Mouse (Mus musculus): Measurements from ENCODE around the gene Hist2h4. TPM values are rescaled to one million over a fixed set of nuclear protein-coding genes. Genes with fewer than 3 reads are reported as not detected.

Hist2h4 gene
- polyA plus RNA-seq, 1 experiment from 2014 or later, result 13.6 TPM

DNA sequence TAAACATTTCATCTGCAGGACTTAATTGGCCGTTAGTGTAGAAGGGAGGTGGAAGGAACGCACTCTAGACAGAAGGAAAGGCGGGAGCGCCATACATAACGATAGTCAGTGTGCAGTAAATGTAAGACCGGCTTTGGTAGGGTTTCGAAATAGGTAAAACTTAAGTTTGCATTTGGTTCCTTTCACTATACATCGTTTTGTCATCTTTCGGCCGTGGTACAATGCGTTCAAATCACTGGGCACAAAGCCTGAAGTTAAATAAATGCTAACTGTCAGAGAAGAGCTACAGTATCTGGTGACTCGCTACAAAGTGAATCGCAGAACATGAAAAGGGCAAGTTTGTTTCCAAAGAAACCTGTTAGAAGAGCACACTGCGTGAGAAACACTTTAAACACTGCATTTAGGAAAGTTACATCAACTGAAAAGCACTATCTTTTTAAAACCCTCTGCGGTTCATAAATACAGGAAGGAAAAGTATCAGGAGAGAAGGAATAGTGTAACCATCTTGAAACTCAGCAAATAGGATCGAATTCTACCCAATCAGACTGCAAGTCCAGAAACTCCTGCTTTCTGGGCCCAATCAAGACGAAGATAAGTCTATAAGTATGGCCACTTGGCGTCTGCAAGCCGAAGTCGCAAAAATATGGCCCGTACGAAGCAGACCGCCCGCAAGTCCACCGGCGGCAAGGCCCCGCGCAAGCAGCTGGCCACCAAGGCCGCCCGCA, 5.1 kb upstream of the Hist2h4 start, which contains the start of gene Hist2h3b:
TSS of gene Hist2h3b (plus strand) at position 604 of the 725 bp plus-strand sequence.
- 23% methylated on average over 30 of the region's 30 CpGs for WGBS
- Histone ChIP-seq H3K4me1 (peaks cover 17% of the 10 kb centered on the region), H3K4me3 (peak within 1 kb of the TSS; percentile 49), H3K27me3 (no peaks in the 10 kb centered on the region), H3K36me3 (no peaks in the 10 kb centered on the region), H3K4me2 (replicated peaks) (peak within 1 kb of the TSS; percentile 68), H3K9ac (peak within 1 kb of the TSS; percentile 72), H3K9me3 (no peaks in the 10 kb centered on the region), H3K27ac (peak within 1 kb of the TSS; percentile 98)
- peak; percentile 68 for ATAC-seq (ENCODE audit: insufficient number of reproducible peaks, insufficient read depth, low FRiP score, low TSS enrichment)

- Histone ChIP-seq H3K9ac (no peak overlapping the region; the same call in 1 of the 2 replicates), H3K4me1 (peaks cover 17% of the 10 kb centered on the region), H3K9me3 (no peaks in the 10 kb centered on the region), H3K4me3 (no peak overlapping the region), H3K4me2 (replicated peaks) (peak overlapping the region; percentile 36; the same call in 1 of the 2 replicates), H3K27me3 (no peaks in the 10 kb centered on the region), H3K36me3 (no peaks in the 10 kb centered on the region), H3K27ac (peak overlapping the region; percentile 95)
- WGBS, result 77% methylated on average over 4 of the region's 4 CpGs
- ATAC-seq (ENCODE audit: insufficient number of reproducible peaks, insufficient read depth, low FRiP score, low TSS enrichment), result no peak
These were observed 4.4 kb upstream of the Hist2h4 start for GRCm38 (mm10) chr3:96267541-96267940.

- Histone ChIP-seq H3K27ac (no peak overlapping the region), H3K4me3 (no peak overlapping the region), H3K9me3 (no peaks in the 10 kb centered on the region), H3K9ac (no peak overlapping the region), H3K4me1 (peaks cover 25% of the 10 kb centered on the region), H3K27me3 (no peaks in the 10 kb centered on the region), H3K4me2 (replicated peaks) (no peak overlapping the region), H3K36me3 (no peaks in the 10 kb centered on the region)
- ATAC-seq (ENCODE audit: insufficient number of reproducible peaks, insufficient read depth, low FRiP score, low TSS enrichment), result no peak
- WGBS, result 85% methylated on average over 8 of the region's 8 CpGs
These were observed 3.1 kb upstream of the Hist2h4 start for GRCm38 (mm10) chr3:96266132-96266710.

DNA sequence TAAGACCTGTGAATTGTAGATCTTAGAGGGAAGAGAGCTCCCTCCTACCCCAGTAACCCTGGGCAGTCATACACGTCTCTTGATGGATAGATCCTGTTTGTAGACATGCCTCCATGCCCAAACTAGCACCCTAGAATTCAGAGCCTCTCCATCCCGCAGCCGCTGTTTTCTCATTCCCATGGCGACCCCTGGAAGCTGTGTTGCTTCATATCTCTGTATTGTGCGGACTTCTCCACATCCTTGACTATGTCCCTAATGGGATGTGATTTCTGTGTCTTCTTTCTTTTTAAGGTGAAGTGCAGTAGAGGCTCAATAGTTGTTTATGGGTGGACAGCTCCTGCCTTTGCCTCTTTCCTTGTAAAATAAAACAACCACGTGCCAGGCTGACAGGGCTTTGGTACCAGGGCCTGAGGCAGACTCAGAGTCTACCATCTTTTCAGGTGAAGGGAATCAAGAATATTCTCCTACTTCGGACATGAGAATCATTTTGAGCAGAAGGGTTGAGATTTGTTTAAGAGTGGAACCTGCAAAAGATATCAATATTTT, 1.4 kb upstream of the Hist2h4 start:
- Histone ChIP-seq H3K4me1 (peaks cover 25% of the 10 kb centered on the region), H3K36me3 (no peaks in the 10 kb centered on the region), H3K4me2 (replicated peaks) (peak overlapping the region; percentile 88), H3K9ac (peak overlapping the region; percentile 64; the same call in 1 of the 2 replicates), H3K9me3 (no peaks in the 10 kb centered on the region), H3K27ac (peak overlapping the region; percentile 99), H3K27me3 (no peaks in the 10 kb centered on the region), H3K4me3 (peak overlapping the region; percentile 58)
- WGBS, result 77% methylated on average over 7 of the region's 7 CpGs
- no peak for ATAC-seq (ENCODE audit: insufficient number of reproducible peaks, insufficient read depth, low FRiP score, low TSS enrichment)

GRCm38 (mm10) chr3:96263558-96264403, 670 bp upstream of the Hist2h4 start:
- Histone ChIP-seq H3K4me3 (peak overlapping the region; percentile 58), H3K9ac (peak overlapping the region; percentile 64), H3K36me3 (no peaks in the 10 kb centered on the region), H3K4me2 (replicated peaks) (peak overlapping the region; percentile 88), H3K4me1 (peaks cover 25% of the 10 kb centered on the region), H3K9me3 (no peaks in the 10 kb centered on the region), H3K27me3 (no peaks in the 10 kb centered on the region), H3K27ac (peak overlapping the region; percentile 99)
- 6% methylated on average over 27 of the region's 27 CpGs for WGBS
- ATAC-seq (ENCODE audit: insufficient number of reproducible peaks, insufficient read depth, low FRiP score, low TSS enrichment), result no peak

GRCm38 (mm10) chr3:96262216-96262875, 765 bp downstream of the Hist2h4 start:
- Histone ChIP-seq H3K27ac (peak overlapping the region; percentile 99), H3K4me3 (peak overlapping the region; percentile 58), H3K36me3 (no peaks in the 10 kb centered on the region), H3K9ac (peak overlapping the region; percentile 85), H3K4me2 (replicated peaks) (peak overlapping the region; percentile 88), H3K9me3 (no peaks in the 10 kb centered on the region), H3K4me1 (peaks cover 17% of the 10 kb centered on the region; the same call in 1 of the 2 replicates), H3K27me3 (no peaks in the 10 kb centered on the region)
- WGBS, result 2% methylated on average over 19 of the region's 19 CpGs
- ATAC-seq (ENCODE audit: insufficient number of reproducible peaks, insufficient read depth, low FRiP score, low TSS enrichment), result peak; percentile 73

DNA sequence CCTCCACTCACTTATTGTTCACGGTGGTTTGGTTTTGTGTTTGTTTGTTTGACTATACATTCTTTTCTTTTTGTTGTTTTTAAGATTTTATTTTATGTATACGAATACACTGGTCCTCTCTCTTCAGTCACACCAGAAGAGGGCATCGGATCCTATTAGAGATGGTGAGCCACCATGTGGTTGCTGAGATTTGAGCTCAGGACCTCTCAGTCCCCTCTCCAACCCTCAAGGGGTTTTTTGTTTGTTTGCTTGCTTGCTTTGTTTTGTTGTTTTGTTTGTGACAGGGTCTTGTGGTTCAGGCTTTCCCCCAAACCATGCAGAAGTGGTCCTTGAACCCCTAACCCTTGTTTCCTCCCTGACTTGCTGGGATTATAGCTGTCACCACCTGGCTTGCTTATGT, 1.5 kb downstream of the Hist2h4 start:
- 54% methylated on average over 3 of the region's 3 CpGs for WGBS
- Histone ChIP-seq H3K36me3 (no peaks in the 10 kb centered on the region), H3K4me1 (peaks cover 17% of the 10 kb centered on the region; the same call in 1 of the 2 replicates), H3K9ac (peak overlapping the region; percentile 85; the same call in 1 of the 2 replicates), H3K27ac (peak overlapping the region; percentile 99), H3K4me3 (peak overlapping the region; percentile 58), H3K27me3 (no peaks in the 10 kb centered on the region), H3K4me2 (replicated peaks) (peak overlapping the region; percentile 88), H3K9me3 (no peaks in the 10 kb centered on the region)
- ATAC-seq (ENCODE audit: insufficient number of reproducible peaks, insufficient read depth, low FRiP score, low TSS enrichment), result no peak

DNA sequence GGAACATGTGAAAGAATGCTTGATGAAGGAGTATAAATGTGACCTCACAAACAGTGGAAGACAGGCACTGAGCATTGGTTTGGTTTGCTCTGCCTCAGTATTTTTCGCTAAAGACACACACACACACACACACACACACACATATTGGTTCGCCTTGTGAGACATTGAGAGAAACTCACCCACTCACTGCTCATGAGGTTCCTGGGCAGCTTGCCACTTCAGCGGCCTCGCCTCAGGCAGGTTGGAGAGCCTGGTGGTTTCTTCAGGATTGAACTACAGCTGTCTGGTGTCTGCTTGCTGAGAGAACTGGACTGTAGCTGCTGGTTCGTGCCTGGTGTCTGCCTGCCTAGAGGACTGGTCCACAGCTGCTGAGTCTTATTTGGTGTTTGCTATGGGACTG, 2.9 kb downstream of the Hist2h4 start:
- no peak overlapping the region for H3K4me3 ChIP-seq
- H3K27me3 ChIP-seq, result no peaks in the 10 kb centered on the region
- peaks cover 17% of the 10 kb centered on the region; the same call in 1 of the 2 replicates for H3K4me1 ChIP-seq
- H3K9me3 ChIP-seq, result no peaks in the 10 kb centered on the region
- WGBS, result 91% methylated on average over 5 of the region's 5 CpGs
- no peak overlapping the region for H3K9ac ChIP-seq
- no peak overlapping the region for H3K4me2 ChIP-seq (replicated peaks)
- no peak overlapping the region for H3K27ac ChIP-seq
- H3K36me3 ChIP-seq, result no peaks in the 10 kb centered on the region
- no peak for ATAC-seq (ENCODE audit: insufficient number of reproducible peaks, insufficient read depth, low FRiP score, low TSS enrichment)

GRCm38 (mm10) chr3:96257190-96257589, 5.9 kb downstream of the Hist2h4 start:
- no peak for ATAC-seq (ENCODE audit: insufficient number of reproducible peaks, insufficient read depth, low FRiP score, low TSS enrichment)
- Histone ChIP-seq H3K36me3 (no peaks in the 10 kb centered on the region), H3K9me3 (no peaks in the 10 kb centered on the region), H3K4me3 (no peak overlapping the region), H3K27me3 (no peaks in the 10 kb centered on the region), H3K9ac (no peak overlapping the region), H3K27ac (no peak overlapping the region), H3K4me2 (replicated peaks) (no peak overlapping the region), H3K4me1 (peaks cover 6% of the 10 kb centered on the region; the same call in 1 of the 2 replicates)
- WGBS, result 60% methylated on average over 3 of the region's 3 CpGs

GRCm38 (mm10) chr3:96255926-96256593, 7.1 kb downstream of the Hist2h4 start:
- ATAC-seq (ENCODE audit: insufficient number of reproducible peaks, insufficient read depth, low FRiP score, low TSS enrichment), result no peak
- Histone ChIP-seq H3K27ac (no peak overlapping the region), H3K9ac (no peak overlapping the region), H3K27me3 (no peaks in the 10 kb centered on the region), H3K4me3 (no peak overlapping the region), H3K4me1 (no peaks in the 10 kb centered on the region), H3K36me3 (no peaks in the 10 kb centered on the region), H3K4me2 (replicated peaks) (no peak overlapping the region), H3K9me3 (no peaks in the 10 kb centered on the region)
- WGBS, result 75% methylated on average over 5 of the region's 5 CpGs

All from embryonic facial prominence, embryonic 12.5 days (tissue).